Mouse (Mus musculus): ENCODE measurements around the gene Usp2. TPM values are rescaled to one million over a fixed set of nuclear protein-coding genes. Genes with fewer than 3 reads are reported as not detected.

Gene Usp2
- polyA plus RNA-seq, 1 experiment: 50.9 TPM

- Histone ChIP-seq H3K27ac (ENCODE audit: insufficient read depth, low read length) (no peak overlapping the region), H3K4me1 (ENCODE audit: control insufficient read depth, insufficient read depth, low read length) (peaks cover 5% of the 10 kb centered on the region), H3K4me3 (ENCODE audit: insufficient read depth, low read length) (peak overlapping the region; percentile 90; the same call in 1 of the 2 replicates)
- TF ChIP-seq CTCF (IDR thresholded peaks at IDR 0.05; ENCODE audit: extremely low read depth, insufficient read depth, low read length): no peak
- TF ChIP-seq POLR2A (IDR thresholded peaks at IDR 0.05; ENCODE audit: extremely low read depth, insufficient read depth, low read length): peak; percentile 5; the same call in 1 of the 2 replicates
Observed at GRCm38 (mm10) chr9:44045158-44045883, 21.5 kb upstream of the Usp2 start.

GRCm38 (mm10) chr9:44045884-44046272, 20.9 kb upstream of the Usp2 start:
- peaks cover 5% of the 10 kb centered on the region for H3K4me1 ChIP-seq (ENCODE audit: control insufficient read depth, insufficient read depth, low read length)
- H3K4me3 ChIP-seq (ENCODE audit: insufficient read depth, low read length): 0 out of 2 replicates have a peak overlapping the region, but pooled peaks have one; percentile 90
- H3K27ac ChIP-seq (ENCODE audit: insufficient read depth, low read length): no peak overlapping the region
- TF ChIP-seq POLR2A (IDR thresholded peaks at IDR 0.05; ENCODE audit: extremely low read depth, insufficient read depth, low read length) (no peak), CTCF (IDR thresholded peaks at IDR 0.05; ENCODE audit: extremely low read depth, insufficient read depth, low read length) (no peak)

GRCm38 (mm10) chr9:44046426-44046825, 20.4 kb upstream of the Usp2 start:
- Histone ChIP-seq H3K4me3 (ENCODE audit: insufficient read depth, low read length) (no peak overlapping the region), H3K4me1 (ENCODE audit: control insufficient read depth, insufficient read depth, low read length) (peaks cover 5% of the 10 kb centered on the region), H3K27ac (ENCODE audit: insufficient read depth, low read length) (no peak overlapping the region)
- TF ChIP-seq POLR2A (IDR thresholded peaks at IDR 0.05; ENCODE audit: extremely low read depth, insufficient read depth, low read length): no peak; the same call in 1 of the 2 replicates
- no peak for TF ChIP-seq CTCF (IDR thresholded peaks at IDR 0.05; ENCODE audit: extremely low read depth, insufficient read depth, low read length)

- Histone ChIP-seq H3K4me3 (ENCODE audit: insufficient read depth, low read length) (no peak overlapping the region), H3K27ac (ENCODE audit: insufficient read depth, low read length) (no peak overlapping the region), H3K4me1 (ENCODE audit: control insufficient read depth, insufficient read depth, low read length) (peaks cover 5% of the 10 kb centered on the region)
- no peak; the same call in 1 of the 2 replicates for TF ChIP-seq POLR2A (IDR thresholded peaks at IDR 0.05; ENCODE audit: extremely low read depth, insufficient read depth, low read length)
- TF ChIP-seq CTCF (IDR thresholded peaks at IDR 0.05; ENCODE audit: extremely low read depth, insufficient read depth, low read length): no peak
Observed at GRCm38 (mm10) chr9:44047071-44047470, 19.8 kb upstream of the Usp2 start.

- Histone ChIP-seq H3K4me1 (ENCODE audit: control insufficient read depth, insufficient read depth, low read length) (peaks cover 5% of the 10 kb centered on the region), H3K27ac (ENCODE audit: insufficient read depth, low read length) (no peak overlapping the region), H3K4me3 (ENCODE audit: insufficient read depth, low read length) (no peak overlapping the region)
- TF ChIP-seq CTCF (IDR thresholded peaks at IDR 0.05; ENCODE audit: extremely low read depth, insufficient read depth, low read length) (no peak), POLR2A (IDR thresholded peaks at IDR 0.05; ENCODE audit: extremely low read depth, insufficient read depth, low read length) (no peak)
Observed at GRCm38 (mm10) chr9:44047571-44048490, 19.0 kb upstream of the Usp2 start.

- Histone ChIP-seq H3K27ac (ENCODE audit: insufficient read depth, low read length) (peak overlapping the region; percentile 45), H3K4me1 (ENCODE audit: control insufficient read depth, insufficient read depth, low read length) (peaks cover 5% of the 10 kb centered on the region), H3K4me3 (ENCODE audit: insufficient read depth, low read length) (no peak overlapping the region)
- peak; percentile 41; the same call in 1 of the 2 replicates for TF ChIP-seq POLR2A (IDR thresholded peaks at IDR 0.05; ENCODE audit: extremely low read depth, insufficient read depth, low read length)
- TF ChIP-seq CTCF (IDR thresholded peaks at IDR 0.05; ENCODE audit: extremely low read depth, insufficient read depth, low read length): no peak
Observed at GRCm38 (mm10) chr9:44048541-44049380, 18.1 kb upstream of the Usp2 start.

GRCm38 (mm10) chr9:44049381-44050165, 17.2 kb upstream of the Usp2 start:
- H3K27ac ChIP-seq (ENCODE audit: insufficient read depth, low read length): no peak overlapping the region
- peaks cover 5% of the 10 kb centered on the region for H3K4me1 ChIP-seq (ENCODE audit: control insufficient read depth, insufficient read depth, low read length)
- TF ChIP-seq POLR2A (IDR thresholded peaks at IDR 0.05; ENCODE audit: extremely low read depth, insufficient read depth, low read length) (peak; percentile 33; the same call in 1 of the 2 replicates), CTCF (IDR thresholded peaks at IDR 0.05; ENCODE audit: extremely low read depth, insufficient read depth, low read length) (no peak)

GRCm38 (mm10) chr9:44052855-44053254, 14.0 kb upstream of the Usp2 start:
- Histone ChIP-seq H3K4me1 (ENCODE audit: control insufficient read depth, insufficient read depth, low read length) (peaks cover 4% of the 10 kb centered on the region), H3K27ac (ENCODE audit: insufficient read depth, low read length) (no peak overlapping the region), H3K4me3 (ENCODE audit: insufficient read depth, low read length) (no peak overlapping the region)
- TF ChIP-seq POLR2A (IDR thresholded peaks at IDR 0.05; ENCODE audit: extremely low read depth, insufficient read depth, low read length): no peak
- peak; percentile 29; the same call in 1 of the 2 replicates for TF ChIP-seq CTCF (IDR thresholded peaks at IDR 0.05; ENCODE audit: extremely low read depth, insufficient read depth, low read length)

More at GRCm38 (mm10) chr9:44049381-44050165, 17.2 kb upstream of the Usp2 start:
- H3K4me3 ChIP-seq (ENCODE audit: insufficient read depth, low read length): no peak overlapping the region
